Mouse (Mus musculus) inflammation-experienced regulatory T-cells, adult 6 months (primary cell): ENCODE measurements at regions not wholly inside any gene's neighbourhood (a gene's known extent, or its start where the extent isn't known, plus 50 kb on each side); places are given as distances from the start of the nearest gene placed in this dataset.
"Not testable (repeated sequence)": the region's sequence is repeated elsewhere in the genome, so short reads cannot be mapped to it uniquely, and the experiment has no call there.

Experiments used
- ATAC-seq: one replicate; pipeline ENCODE4 v1.8.0; 2017

DNA sequence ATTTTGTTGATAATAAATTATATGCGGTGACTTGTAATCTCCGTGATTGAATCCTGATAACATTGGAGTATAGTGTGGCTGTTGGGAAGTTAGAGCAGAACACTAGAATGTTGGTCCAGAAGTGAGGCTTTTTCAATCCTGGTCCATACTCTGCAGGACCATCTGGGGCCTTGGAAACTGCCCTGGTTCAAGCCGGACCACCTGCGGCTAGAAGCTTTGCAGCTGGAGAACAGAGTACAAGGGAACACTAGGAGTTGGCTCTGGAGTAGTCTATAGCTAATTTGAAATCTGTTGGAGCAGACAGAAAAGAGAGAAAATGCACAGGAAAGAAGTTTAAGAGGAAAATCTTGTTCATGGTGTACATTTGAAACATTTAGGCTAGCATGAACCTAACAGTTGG lies 79.0 kb downstream of the Casp12 start:
- no peak for ATAC-seq

DNA sequence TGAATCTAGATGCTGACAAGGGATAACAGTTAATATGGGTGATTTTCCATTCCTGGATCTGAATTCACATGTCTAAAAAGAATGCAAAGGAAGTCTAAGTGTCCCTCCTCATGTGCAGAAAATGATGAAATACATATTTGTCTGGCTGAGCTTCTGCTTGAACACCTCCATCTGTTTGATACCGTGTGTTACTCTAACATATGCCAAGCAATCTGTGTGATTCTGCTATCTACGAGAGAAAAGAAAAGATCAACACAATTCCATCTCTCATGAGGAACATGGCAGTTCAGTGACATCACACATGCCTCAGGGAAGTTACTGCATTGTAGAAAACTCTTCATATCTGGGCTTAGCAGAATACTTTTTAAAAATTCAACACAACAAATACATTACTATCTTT lies 103.0 kb downstream of the Casp12 start:
- no peak for ATAC-seq

GRCm38 (mm10) chr9:5456606-5457005 lies 111.4 kb downstream of the Casp12 start:
- no peak for ATAC-seq

DNA sequence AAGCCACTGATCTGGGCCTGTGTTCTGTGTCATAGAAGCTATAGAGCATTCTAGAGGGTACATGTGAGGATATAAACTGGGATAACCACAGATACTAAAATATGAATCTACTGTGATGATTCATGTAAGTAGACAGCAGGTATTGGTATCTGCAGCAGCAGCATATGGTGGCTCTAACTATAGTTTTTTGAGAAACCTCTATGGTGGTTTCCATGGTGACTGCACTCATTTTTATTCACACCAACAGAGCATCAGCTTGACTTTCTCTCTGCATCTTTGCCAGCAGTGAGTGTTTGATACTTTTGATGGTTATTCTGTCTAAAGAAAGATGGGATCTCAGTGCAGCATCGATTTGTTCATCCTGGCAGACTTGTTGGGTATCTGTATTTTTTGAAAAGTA lies 126.8 kb downstream of the Casp12 start:
- ATAC-seq: no peak

DNA sequence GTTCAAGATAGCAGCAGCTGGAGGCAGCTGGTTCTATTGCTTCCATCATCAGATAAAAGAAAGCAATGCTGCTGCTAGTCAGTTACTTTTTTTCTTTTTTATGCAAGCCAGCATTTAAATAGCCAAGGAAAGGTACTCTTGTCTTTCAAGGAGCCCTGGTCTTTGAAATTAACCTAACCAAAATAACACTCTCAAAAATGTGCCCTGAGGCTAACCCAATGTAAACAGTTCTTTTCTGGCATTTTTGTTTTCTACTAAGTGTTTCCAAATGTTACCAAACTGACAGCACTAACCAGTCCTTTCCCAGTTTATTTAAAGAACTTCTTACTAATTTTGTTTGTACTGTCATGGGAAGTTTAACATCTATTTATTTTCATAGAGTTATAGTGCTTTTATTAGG lies 129.0 kb downstream of the Casp12 start:
- no peak for ATAC-seq

- ATAC-seq: no peak
These were observed 140.0 kb downstream of the Casp12 start for GRCm38 (mm10) chr9:5485258-5485657.

DNA sequence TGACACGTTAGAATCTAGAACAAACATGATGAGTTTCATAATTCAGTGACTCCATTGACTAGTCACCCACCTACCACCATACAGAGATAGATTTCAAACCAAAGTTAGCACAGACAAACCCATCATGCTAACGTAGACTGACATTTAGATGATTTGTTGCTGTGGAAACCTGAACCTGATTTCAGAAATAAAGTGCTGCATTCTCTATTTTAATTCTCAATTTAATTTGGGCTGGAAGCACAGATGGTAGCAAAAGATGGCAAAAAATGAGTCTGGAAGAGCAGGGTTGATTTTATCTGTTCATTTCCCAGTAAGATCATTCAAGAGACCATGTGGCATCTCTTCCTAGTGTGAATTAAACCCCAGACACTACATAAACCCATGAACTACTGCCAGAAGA lies 151.6 kb downstream of the Casp12 start:
- ATAC-seq: no peak

- no peak for ATAC-seq
These were observed 153.1 kb downstream of the Casp12 start for GRCm38 (mm10) chr9:5498306-5498705.

GRCm38 (mm10) chr9:5525762-5526360 lies 180.6 kb downstream of the Casp12 start:
- no peak for ATAC-seq

- no peak for ATAC-seq
These were observed 197.4 kb downstream of the Casp12 start for GRCm38 (mm10) chr9:5542604-5543003.

GRCm38 (mm10) chr9:5575072-5575471 lies 229.8 kb downstream of the Casp12 start:
- ATAC-seq: no peak

GRCm38 (mm10) chr9:5578168-5578567 lies 232.9 kb downstream of the Casp12 start:
- not testable (repeated sequence) for ATAC-seq

DNA sequence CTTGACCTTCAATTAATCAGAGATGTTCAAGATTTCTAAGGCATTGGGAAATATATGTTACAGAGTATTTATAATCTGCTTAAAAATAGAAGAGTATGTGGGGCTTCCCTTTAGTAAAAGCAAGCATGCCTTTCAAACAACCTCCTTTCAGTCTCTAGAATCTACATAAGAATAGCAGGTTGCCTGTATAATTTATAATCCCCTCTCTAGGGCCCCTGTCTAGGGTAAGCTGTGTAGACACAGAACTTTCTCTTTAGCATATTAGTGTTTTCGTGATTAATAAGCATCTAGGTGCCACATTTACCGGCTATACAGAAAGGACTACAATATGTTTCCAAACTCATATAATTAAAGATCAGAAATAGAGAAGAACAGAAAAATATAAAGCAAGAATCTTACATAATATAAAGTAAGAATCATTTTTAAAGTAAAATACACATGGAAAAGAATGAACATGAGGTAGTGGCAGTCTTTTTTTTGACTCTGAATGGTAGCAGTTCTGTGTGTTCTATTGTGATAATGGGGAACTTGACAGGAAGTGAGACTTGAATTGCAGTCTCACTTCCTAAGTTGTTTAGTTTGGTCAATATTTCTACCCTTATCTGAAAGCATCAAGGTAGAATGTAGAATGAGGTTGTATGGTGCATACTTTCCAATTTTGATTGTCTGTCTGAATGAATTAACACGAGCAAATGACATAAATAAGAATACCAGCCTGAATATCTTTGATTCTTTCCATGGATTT lies 250.8 kb downstream of the Casp12 start:
- no peak for ATAC-seq

DNA sequence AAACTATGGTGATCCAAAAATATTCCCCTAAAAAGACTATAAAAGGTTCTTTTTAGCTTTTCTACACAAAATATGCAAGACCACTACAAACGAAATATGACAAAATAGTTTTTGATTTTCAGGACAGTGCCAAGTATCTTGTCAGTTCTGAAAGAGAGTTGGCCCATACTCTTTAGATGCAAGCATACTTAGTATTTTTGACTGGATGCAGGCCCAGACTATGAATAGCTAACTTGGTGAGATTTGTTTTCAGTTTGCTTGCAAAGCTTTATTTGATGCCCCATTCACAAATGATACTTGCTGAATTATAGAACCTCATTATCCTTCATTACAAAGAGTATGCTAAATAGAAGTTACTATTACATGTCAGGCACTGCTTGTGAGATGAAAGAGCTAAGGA lies 258.8 kb downstream of the Casp12 start:
- no peak for ATAC-seq

DNA sequence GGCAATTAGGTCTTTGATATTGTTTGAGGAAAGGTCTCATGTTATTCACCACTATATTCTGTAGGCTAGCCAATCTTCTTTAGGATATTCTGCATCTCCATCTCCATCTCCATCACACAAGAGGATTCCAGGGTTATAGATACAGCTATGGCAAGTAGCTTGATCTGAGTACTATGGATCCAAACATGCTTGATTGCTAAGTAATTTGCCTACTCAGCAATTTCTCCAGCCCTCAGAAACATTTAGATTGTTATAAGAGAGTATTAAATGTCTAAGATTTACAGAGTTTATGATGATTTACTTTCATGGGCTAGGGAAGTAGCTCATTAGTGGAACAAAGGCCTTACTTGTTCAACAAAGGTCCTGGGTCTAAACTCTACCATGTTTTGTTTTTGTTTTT lies 259.8 kb downstream of the Casp12 start:
- ATAC-seq: no peak

DNA sequence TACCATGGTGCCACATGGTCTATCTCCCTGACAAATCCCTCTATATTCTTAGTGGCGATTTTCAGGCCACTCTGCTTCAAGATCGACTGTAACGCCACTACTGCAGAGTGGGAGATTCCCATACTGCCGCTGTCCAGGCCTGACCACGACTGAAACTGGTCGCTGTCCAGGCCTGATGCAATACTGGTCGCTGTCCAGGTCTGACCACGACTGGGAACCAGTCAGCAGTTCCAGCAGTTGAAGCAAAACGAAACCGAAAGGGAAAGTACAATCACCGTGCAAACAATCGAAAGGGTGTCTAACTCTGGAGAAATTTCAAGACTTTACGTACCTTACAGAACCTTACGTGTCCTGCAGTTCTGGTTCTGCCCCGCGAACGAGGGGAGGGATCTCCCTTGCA lies 271.5 kb downstream of the Casp12 start:
- ATAC-seq: no peak

DNA sequence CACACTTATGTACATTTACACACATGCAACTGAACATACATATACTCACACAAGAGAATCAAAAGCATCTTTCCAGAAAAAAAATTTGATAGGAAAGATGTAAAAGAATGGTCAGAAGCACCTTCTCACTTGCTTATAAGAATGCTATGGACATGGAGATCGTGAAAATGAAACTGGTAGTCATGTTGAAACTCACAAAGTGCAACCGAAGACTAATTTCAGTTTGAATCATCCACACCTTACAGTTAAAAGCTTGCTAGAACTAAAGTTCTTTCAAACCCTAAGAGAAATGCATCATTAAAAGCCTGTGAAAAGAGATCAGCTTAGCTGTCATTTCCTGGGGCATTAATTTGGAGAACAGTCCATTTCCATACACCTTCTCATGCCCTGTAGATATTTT lies 278.2 kb downstream of the Casp12 start:
- ATAC-seq: peak; percentile 46

DNA sequence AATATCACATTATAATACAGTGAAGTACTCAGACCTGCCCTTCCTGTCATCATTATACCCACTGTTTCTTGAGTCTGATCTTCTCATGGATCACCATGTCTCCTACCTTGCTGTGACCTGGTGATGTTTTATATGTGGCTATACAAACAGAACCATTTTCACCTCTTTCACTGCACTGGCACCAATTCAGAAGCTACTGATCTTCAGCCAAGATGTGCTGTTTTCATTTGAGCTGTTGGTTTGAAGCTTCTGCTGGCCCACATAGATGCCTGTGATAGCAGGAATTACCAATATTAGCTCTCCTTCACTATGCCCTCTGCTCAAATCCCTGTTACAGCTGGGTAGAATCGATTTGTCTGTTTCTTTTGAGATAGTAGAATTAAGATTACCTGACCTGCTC lies 282.3 kb downstream of the Casp12 start:
- ATAC-seq: no peak

DNA sequence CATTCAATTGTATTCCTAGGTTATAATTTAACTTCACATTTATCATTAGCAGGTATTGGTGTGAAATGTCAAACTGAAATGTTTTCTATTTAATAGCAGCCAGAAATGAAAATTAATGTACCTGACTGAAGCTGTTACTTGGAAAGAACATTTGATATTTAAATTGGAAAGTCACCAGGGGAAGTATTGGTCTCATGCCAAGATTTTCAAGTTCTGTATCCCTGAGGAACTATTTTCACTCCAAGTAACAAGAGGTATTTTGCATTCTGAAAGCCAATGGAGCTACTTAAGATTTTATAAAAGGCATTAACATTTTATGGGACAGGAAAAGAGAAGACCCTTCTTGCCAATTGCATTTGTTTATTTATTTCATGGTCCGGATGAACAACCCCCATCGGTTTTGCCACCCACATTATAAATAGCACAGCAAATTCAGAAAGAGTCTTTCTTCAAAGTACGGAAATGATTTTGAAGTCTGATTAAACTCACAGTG lies 289.3 kb downstream of the Casp12 start:
- no peak for ATAC-seq

DNA sequence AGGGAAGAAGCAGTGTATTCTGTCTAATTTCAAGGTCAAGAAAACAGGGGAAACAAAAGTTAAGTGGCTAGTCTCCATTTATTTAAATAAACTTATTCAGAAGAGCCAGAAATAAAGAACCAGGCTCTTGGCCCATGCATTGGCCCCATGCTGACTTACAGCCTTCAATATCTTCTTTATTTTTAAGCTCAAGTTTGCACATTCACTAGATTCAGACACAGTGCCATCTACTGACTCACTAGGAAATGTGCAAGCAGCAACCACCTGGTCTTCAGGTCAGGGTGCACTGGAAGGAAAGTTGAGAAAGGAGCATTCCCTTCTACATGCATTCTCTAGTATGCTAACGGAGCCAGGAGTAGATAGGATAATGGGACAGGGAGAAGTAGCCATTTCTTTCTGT lies 289.7 kb downstream of the Casp12 start:
- no peak for ATAC-seq

- ATAC-seq: no peak
These were observed 318.7 kb downstream of the Casp12 start for GRCm38 (mm10) chr9:5663886-5664285.

- ATAC-seq: no peak
These were observed 328.3 kb downstream of the Casp12 start for GRCm38 (mm10) chr9:5673551-5673950.

GRCm38 (mm10) chr9:5708482-5708881 lies 363.3 kb downstream of the Casp12 start:
- ATAC-seq: no peak

DNA sequence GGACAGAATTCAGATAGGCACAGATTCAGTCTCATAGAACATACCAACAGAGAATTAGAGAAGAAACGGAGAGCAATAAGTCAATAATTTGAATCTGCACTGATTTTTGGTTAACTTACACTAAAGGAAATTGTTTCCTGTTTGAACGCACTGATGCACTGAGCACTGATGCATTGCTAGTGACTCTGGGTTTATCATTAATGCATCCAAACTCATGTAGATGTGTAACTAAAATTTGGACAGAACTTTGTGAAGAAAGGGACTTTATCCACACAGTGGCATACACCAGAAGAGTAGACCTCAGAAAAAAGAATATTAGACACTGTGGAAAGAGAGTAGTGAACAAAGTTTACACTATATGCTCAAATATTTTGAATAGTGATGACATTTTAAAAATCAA lies 364.2 kb downstream of the Casp12 start:
- no peak for ATAC-seq

GRCm38 (mm10) chr9:5718585-5718984 lies 373.4 kb downstream of the Casp12 start:
- not testable (repeated sequence) for ATAC-seq
